Mouse (Mus musculus) midbrain, embryonic 11.5 days (tissue): ENCODE results near the gene Tmie. TPM values are rescaled to one million over a fixed set of nuclear protein-coding genes. Genes with fewer than 3 reads are reported as not detected.

Source experiments
- ATAC-seq: fragments of 200-750 bp; cut with Nextera tagmentation; 2 replicates; pipeline ENCODE4 v1.8.0; 2017; ENCODE audit warnings: moderate TSS enrichment, moderate library complexity; ENCODE audit not compliant: low FRiP score
- DNase-seq: peaks from one replicate; pipeline ENCODE4 v3.0.0; 2015; ENCODE audit warnings: low spot score; ENCODE audit errors: missing footprints
- H3K27ac ChIP-seq: fragments of 300-500 bp; sonication (generic); 2 replicates; pipeline ENCODE4 v1.5.1; 2014; ENCODE audit warnings: low read depth, low read length
- H3K27me3 ChIP-seq: fragments of 300-500 bp; sonication (generic); 2 replicates; pipeline ENCODE4 v1.6.1; 2014; ENCODE audit warnings: mild to moderate bottlenecking, low read length, moderate library complexity, mixed read lengths; ENCODE audit not compliant: control insufficient read depth, insufficient read depth
- H3K36me3 ChIP-seq: fragments of 300-500 bp; sonication (generic); 2 replicates; pipeline ENCODE4 v1.6.1; 2014; ENCODE audit warnings: mild to moderate bottlenecking, low read length, moderate library complexity, mixed read lengths; ENCODE audit not compliant: control insufficient read depth, insufficient read depth
- H3K4me1 ChIP-seq: fragments of 300-500 bp; sonication (generic); 2 replicates; pipeline ENCODE4 v1.6.1; 2014; ENCODE audit warnings: low read length; ENCODE audit not compliant: control insufficient read depth, insufficient read depth
- H3K4me2 ChIP-seq: fragments of 300-500 bp; sonication (generic); 2 replicates; pipeline ENCODE4 v1.6.1; 2014; ENCODE audit warnings: mild to moderate bottlenecking, moderate library complexity
- H3K4me3 ChIP-seq: fragments of 300-500 bp; sonication (generic); 2 replicates; pipeline ENCODE4 v1.5.1; 2014; ENCODE audit warnings: low read depth, low read length
- H3K9ac ChIP-seq: fragments of 300-500 bp; sonication (generic); 2 replicates; pipeline ENCODE4 v1.6.1; 2014; ENCODE audit warnings: low read length
- H3K9me3 ChIP-seq: fragments of 300-500 bp; sonication (generic); 2 replicates; pipeline ENCODE4 v1.6.1; 2016; ENCODE audit warnings: low read length; ENCODE audit not compliant: control insufficient read depth
- WGBS: fragments of 180-500 bp; shearing (Covaris S2); extraction: QIAGEN DNeasy Blood & Tissue Kit; methylation state at CpG from one replicate; pipeline ENCODE4 v1.1.7; 2014; 5-methylcytosine and 5-hydroxymethylcytosine counted together
- polyA plus RNA-seq: library from polyadenylated mRNA; unstranded; fragments of >200 nt; fragmentation: Nextera tagmentation; extraction: Ambion mirVana; gene quantifications from 2 replicates; pipeline ENCODE4 v1.2.1, GENCODE M21; 2014

Tmie gene
- polyA plus RNA-seq, 1 experiment from 2014 or later, result 0.22 TPM

- no peak overlapping the region for H3K4me3 ChIP-seq
- H3K9me3 ChIP-seq, result no peaks in the 10 kb centered on the region
- H3K27ac ChIP-seq, result no peak overlapping the region
- no peak for ATAC-seq
- no peaks in the 10 kb centered on the region for H3K27me3 ChIP-seq
- H3K9ac ChIP-seq, result no peak overlapping the region
- H3K36me3 ChIP-seq, result no peaks in the 10 kb centered on the region
- no peak overlapping the region for H3K4me2 ChIP-seq
- no peaks in the 10 kb centered on the region for H3K4me1 ChIP-seq
- peak; percentile 71 for DNase-seq
- WGBS, result 81% methylated on average over 4 of the region's 4 CpGs
Measured at GRCm38 (mm10) chr9:110907838-110908630, 28.1 kb upstream of the Tmie start.

GRCm38 (mm10) chr9:110907201-110907837 is 27.4 kb upstream of the Tmie start:
- DNase-seq (no peak), ATAC-seq (no peak)
- no peaks in the 10 kb centered on the region for H3K36me3 ChIP-seq
- H3K4me1 ChIP-seq, result no peaks in the 10 kb centered on the region
- no peak overlapping the region for H3K9ac ChIP-seq
- no peak overlapping the region for H3K27ac ChIP-seq
- WGBS, result 90% methylated on average over 11 of the region's 11 CpGs
- no peak overlapping the region for H3K4me3 ChIP-seq
- H3K27me3 ChIP-seq, result no peaks in the 10 kb centered on the region
- no peaks in the 10 kb centered on the region for H3K9me3 ChIP-seq
- H3K4me2 ChIP-seq, result no peak overlapping the region

GRCm38 (mm10) chr9:110902271-110902670 is 22.4 kb upstream of the Tmie start:
- 89% methylated on average over 4 of the region's 4 CpGs for WGBS
- Histone ChIP-seq H3K36me3 (no peaks in the 10 kb centered on the region), H3K9me3 (no peaks in the 10 kb centered on the region), H3K27ac (no peak overlapping the region), H3K9ac (no peak overlapping the region), H3K4me3 (no peak overlapping the region), H3K27me3 (no peaks in the 10 kb centered on the region), H3K4me1 (no peaks in the 10 kb centered on the region), H3K4me2 (no peak overlapping the region)
- no peak for ATAC-seq
- no peak for DNase-seq

GRCm38 (mm10) chr9:110901204-110901603 is 21.3 kb upstream of the Tmie start:
- no peak overlapping the region for H3K27ac ChIP-seq
- H3K4me2 ChIP-seq, result no peak overlapping the region
- WGBS, result 91% methylated on average over 6 of the region's 6 CpGs
- H3K4me3 ChIP-seq, result no peak overlapping the region
- H3K36me3 ChIP-seq, result no peaks in the 10 kb centered on the region
- no peaks in the 10 kb centered on the region for H3K4me1 ChIP-seq
- H3K9me3 ChIP-seq, result no peaks in the 10 kb centered on the region
- no peak for DNase-seq
- no peak overlapping the region for H3K9ac ChIP-seq
- no peaks in the 10 kb centered on the region for H3K27me3 ChIP-seq
- ATAC-seq, result no peak

- DNase-seq (no peak), ATAC-seq (no peak)
- WGBS, result 74% methylated on average over 10 of the region's 10 CpGs
- H3K9me3 ChIP-seq, result no peaks in the 10 kb centered on the region
- no peak overlapping the region for H3K27ac ChIP-seq
- no peak overlapping the region for H3K4me3 ChIP-seq
- H3K4me1 ChIP-seq, result no peaks in the 10 kb centered on the region
- H3K27me3 ChIP-seq, result no peaks in the 10 kb centered on the region
- no peaks in the 10 kb centered on the region for H3K36me3 ChIP-seq
- no peak overlapping the region for H3K9ac ChIP-seq
- H3K4me2 ChIP-seq, result no peak overlapping the region
Measured at GRCm38 (mm10) chr9:110899451-110900008, 19.6 kb upstream of the Tmie start.

GRCm38 (mm10) chr9:110896595-110896994 is 16.7 kb upstream of the Tmie start:
- DNase-seq (no peak), ATAC-seq (peak; percentile 73)
- Histone ChIP-seq H3K4me2 (peak overlapping the region; percentile 25), H3K9me3 (no peaks in the 10 kb centered on the region), H3K9ac (no peak overlapping the region), H3K27ac (no peak overlapping the region), H3K4me1 (no peaks in the 10 kb centered on the region), H3K36me3 (no peaks in the 10 kb centered on the region), H3K4me3 (no peak overlapping the region), H3K27me3 (no peaks in the 10 kb centered on the region)
- 7% methylated on average over 6 of the region's 6 CpGs for WGBS

- Histone ChIP-seq H3K4me3 (no peak overlapping the region), H3K27me3 (no peaks in the 10 kb centered on the region), H3K27ac (no peak overlapping the region), H3K4me2 (peak overlapping the region; percentile 25), H3K4me1 (no peaks in the 10 kb centered on the region), H3K9ac (no peak overlapping the region), H3K9me3 (no peaks in the 10 kb centered on the region), H3K36me3 (no peaks in the 10 kb centered on the region)
- WGBS, result 19% methylated on average over 7 of the region's 7 CpGs
- DNase-seq, result no peak
- ATAC-seq, result peak; percentile 33; the same call in 1 of the 2 replicates
Measured at GRCm38 (mm10) chr9:110895994-110896393, 16.1 kb upstream of the Tmie start.

- Histone ChIP-seq H3K36me3 (no peaks in the 10 kb centered on the region), H3K9ac (no peak overlapping the region), H3K27me3 (no peaks in the 10 kb centered on the region), H3K4me1 (no peaks in the 10 kb centered on the region), H3K9me3 (no peaks in the 10 kb centered on the region), H3K27ac (no peak overlapping the region), H3K4me3 (no peak overlapping the region), H3K4me2 (no peak overlapping the region)
- 60% methylated on average over 5 of the region's 5 CpGs for WGBS
- DNase-seq (no peak), ATAC-seq (no peak)
Measured at GRCm38 (mm10) chr9:110895507-110895906, 15.6 kb upstream of the Tmie start.

GRCm38 (mm10) chr9:110893429-110893828 is 13.5 kb upstream of the Tmie start:
- Histone ChIP-seq H3K36me3 (no peaks in the 10 kb centered on the region), H3K4me3 (no peak overlapping the region), H3K9me3 (no peaks in the 10 kb centered on the region), H3K27ac (no peak overlapping the region), H3K27me3 (no peaks in the 10 kb centered on the region), H3K4me2 (no peak overlapping the region), H3K4me1 (no peaks in the 10 kb centered on the region), H3K9ac (no peak overlapping the region)
- ATAC-seq (no peak), DNase-seq (no peak)
- WGBS, result 57% methylated on average over 10 of the region's 10 CpGs
